Mouse (Mus musculus) thymus, postnatal 14 days (tissue): ENCODE results near the gene Nanos1.

ENCODE experiments used
- DNase-seq: peaks from one replicate; pipeline ENCODE4 v3.0.0; 2021

The Nanos1 gene

DNA sequence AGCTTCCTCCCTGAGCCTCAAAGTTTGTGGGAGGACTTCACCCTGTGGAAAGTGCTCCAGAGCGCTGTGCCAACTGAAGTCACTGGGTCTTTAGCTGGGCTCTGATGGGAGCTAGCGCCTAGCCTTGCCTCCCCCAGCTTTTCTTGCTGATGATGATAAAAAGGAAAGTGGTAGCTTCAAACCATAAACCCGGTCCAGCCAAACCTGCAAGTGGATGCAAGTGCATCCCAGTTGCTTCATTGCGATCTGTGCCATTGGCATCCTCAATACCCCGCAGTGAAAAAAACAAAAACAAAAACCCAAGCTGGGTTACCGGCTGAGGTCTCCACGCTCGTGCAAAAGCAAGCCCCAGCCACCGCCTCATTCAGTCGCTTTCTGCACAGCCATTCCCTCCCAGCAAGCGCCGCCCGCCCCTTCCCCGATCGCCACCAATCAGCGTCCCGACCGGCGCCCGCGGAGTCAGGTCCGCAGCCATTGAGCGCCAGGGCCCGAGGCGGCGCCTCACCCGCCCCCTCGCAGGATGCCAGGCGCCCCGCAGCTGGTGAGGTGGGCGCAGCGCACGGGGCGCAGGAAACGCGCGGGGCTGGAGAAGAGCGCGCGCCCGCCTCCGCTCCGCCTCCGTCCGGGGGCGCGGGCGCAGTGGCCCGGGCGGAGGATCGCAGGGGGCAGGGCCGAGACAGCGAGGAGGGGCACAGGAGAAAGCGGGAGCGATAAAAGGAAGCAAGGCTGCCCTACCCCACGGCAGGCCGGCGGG lies at the start of gene Nanos1:
Gene Nanos1, plus strand, starts transcription at position 550 of the 754 bp plus-strand sequence.
- peak; percentile 96 for DNase-seq

GRCm38 (mm10) chr19:60709193-60709900 lies 46.4 kb upstream of the Nanos1 start:
- DNase-seq = no peak

DNA sequence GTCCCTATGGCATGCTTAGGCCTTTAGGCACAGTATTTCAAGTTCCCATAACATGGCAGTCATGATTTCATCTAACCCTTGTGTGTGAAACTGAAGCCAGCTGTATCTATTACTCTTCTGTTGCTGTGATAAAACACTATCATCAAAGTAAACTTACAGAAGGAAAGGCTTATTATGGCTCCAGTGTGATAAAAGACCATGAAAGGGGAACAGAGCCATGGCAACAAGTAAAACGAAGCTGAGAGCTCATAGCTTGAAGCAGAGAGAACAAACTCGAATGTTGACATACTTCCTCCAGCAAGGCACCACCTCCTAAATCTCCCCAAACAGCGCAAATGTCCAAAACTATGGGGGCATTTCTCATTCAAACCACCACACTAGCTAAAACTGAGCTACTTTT lies 45.6 kb upstream of the Nanos1 start:
- no peak for DNase-seq

GRCm38 (mm10) chr19:60712577-60712976 lies 43.2 kb upstream of the Nanos1 start:
- DNase-seq = no peak

DNA sequence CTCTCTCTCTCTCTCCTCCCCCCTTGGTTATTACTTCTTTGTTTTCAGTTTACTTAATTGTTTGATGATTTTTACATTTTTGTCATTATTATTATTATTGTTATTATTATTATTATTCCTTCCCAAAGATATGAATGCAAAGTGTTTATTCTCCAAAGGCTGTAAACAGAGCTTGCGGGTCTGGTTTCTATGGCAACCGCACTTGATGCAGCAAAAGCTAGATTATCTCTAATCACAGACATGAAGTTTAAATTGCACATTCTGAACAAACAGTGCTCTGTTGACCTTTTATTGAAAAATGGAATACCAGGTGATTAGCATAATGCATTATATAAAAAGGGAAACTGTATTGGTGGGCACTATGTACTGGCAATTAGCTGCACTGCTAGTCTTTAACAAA lies 39.4 kb upstream of the Nanos1 start:
- no peak for DNase-seq

DNA sequence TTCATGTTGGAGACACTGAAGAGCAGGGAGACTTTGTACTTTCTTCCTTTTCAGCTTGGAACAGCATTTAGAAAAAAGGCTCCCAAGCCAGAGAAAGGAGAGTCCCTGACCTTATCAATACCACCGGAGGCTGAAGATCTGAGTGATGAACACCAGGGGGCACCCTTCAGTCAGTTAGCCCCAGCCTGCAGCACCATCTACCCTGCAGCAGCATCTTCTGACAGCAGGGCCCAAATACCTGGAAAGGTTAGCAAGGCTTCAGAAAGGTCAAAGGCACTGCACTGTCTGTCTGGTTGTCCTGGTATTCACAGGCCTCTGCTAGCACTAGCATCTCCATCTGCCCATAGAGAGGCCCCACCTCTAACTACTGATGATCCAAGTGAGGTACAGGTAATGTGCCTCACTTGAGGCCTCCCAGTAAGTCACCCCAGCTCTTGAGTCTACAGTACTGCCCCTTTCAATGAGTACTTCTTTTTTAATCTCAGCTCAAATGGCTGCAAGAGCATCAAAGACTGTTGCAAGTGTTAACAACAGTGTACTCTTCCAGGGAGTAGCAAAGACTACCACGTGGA lies 25.4 kb upstream of the Nanos1 start:
- peak; percentile 63 for DNase-seq

GRCm38 (mm10) chr19:60731299-60731698 lies 24.5 kb upstream of the Nanos1 start:
- no peak for DNase-seq

GRCm38 (mm10) chr19:60731966-60732365 lies 23.8 kb upstream of the Nanos1 start:
- no peak for DNase-seq

- DNase-seq = no peak
These were observed 15.2 kb upstream of the Nanos1 start for GRCm38 (mm10) chr19:60740560-60740959.

GRCm38 (mm10) chr19:60743767-60744547 lies 11.8 kb upstream of the Nanos1 start:
- DNase-seq = no peak

DNA sequence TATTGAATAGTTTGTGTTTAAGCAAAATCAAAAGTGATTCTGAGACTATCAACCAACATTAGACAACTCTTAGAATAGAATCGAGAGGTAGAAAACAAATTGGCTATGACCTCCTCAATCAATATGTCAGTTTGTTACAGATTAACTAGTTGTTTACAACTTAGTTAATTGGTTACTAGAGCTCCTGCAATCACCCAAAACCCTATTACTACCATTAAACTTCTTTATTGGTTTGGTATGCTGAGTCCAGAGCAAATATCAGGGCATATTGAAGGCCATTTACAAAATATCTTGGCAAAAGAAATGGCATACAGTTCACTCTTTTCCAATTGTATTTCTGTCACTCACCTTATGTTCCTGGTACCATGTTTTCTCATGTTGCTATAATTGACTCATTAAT lies 8.0 kb upstream of the Nanos1 start:
- DNase-seq = no peak

DNA sequence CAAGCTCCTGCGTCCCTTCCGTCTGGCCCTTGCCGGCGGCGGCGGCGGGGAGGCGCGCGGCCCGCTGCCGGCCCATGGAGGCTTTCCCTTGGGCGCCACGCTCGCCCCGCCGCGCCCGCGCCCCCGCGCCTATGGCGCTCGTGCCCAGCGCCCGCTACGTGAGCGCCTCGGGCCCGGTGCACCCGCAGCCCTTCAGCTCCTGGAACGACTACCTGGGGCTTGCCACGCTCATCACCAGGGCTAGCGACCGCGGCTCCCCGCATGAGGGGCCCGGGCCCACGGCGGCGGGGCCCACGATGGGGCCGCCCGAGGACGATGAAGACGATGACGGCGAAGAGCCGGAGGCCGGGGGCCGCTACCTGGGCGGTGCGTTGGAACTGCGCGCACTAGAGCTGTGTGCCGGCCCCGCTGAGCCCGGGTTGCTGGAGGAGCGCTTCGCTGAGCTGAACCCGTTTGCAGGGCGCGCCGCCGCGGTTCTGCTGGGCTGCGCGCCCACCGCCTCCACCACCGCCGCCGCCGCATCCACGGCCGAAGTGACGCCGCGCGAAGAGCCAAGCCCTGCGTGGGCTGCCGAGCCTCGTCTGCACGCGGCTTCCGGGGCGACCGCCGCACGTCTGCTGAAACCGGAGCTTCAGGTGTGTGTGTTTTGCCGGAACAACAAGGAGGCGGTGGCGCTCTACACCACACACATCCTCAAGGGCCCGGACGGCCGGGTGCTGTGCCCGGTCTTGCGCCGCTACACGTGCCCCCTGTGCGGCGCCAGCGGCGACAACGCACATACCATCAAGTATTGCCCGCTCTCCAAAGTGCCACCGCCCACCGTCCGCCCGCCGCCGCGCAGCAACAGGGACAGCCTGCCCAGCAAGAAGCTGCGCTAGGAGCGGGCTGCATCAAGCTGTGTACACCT lies 658 bp downstream of the Nanos1 start:
- peak; percentile 78 for DNase-seq

DNA sequence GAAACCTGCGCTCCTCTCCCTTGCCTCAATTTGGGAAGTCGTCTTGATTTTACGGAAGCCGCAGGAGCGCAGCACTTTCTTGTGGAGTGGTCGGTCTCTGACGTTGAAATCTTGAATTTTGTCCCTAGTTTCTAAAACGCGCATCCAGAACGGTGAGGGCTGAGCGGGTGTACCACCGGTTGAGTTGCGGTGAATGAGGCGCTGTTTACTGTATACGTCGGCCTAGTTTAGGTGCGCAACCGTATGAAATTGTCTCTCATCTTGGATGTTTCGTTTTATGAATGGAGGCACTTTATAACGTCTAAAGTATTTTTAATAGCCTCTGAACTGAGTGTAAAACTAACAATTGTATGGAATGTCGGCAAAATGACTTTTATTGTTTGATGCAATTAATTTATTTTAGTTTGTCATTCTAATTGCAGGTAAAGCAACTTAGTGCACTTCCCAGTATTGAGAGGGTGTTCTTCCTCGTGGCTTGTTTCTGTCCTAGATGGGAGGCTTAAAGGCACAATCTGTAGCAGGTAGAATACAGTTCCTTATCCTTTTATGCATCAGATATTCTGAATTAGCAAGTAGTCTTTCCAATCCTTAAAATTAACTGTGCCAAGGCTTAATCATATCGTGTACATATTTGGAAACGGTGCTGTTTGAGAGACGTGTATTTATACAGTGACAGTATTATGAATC lies 1.5 kb downstream of the Nanos1 start:
- DNase-seq = no peak

GRCm38 (mm10) chr19:60758896-60759835 lies 3.4 kb downstream of the Nanos1 start:
- DNase-seq = no peak

DNA sequence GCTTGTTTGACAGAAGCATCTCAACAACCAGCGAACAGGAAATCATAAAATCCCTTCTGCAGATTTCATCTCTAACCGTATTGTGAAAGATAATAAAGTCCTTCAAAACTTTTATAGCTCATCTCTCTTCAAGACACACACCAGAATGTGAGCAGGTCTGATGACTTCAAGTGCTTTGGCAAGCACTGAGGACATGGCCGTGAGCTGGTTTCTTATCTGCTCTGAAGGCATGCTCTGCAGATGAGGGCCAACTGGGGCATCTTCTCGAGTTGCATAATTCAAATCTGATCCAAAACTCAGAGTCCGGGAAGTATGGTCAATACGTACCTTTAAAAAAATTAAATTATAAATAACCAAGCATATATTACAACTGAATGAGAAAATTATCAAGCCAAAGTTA lies 17.6 kb downstream of the Nanos1 start:
- no peak for DNase-seq

GRCm38 (mm10) chr19:60782034-60782433 lies 26.2 kb downstream of the Nanos1 start:
- DNase-seq = no peak

DNA sequence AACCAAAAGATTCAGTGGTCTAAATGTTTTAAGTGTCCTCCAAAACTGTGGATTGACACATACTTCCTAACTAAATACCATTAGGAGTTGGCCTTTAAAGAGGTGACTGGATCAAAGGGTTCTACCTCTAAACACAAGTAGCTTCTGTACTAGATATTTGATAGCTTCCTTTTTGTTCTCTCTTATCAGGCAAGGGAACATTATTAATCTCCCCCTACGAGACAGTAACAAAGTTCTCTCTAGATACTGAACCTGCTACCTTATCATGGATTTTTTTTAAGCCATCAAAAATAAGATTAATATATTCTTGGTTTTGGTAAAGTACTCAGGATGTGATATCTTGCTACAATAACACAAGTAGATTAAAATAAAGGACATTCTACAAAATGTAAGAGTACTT lies 28.9 kb downstream of the Nanos1 start:
- DNase-seq = no peak

DNA sequence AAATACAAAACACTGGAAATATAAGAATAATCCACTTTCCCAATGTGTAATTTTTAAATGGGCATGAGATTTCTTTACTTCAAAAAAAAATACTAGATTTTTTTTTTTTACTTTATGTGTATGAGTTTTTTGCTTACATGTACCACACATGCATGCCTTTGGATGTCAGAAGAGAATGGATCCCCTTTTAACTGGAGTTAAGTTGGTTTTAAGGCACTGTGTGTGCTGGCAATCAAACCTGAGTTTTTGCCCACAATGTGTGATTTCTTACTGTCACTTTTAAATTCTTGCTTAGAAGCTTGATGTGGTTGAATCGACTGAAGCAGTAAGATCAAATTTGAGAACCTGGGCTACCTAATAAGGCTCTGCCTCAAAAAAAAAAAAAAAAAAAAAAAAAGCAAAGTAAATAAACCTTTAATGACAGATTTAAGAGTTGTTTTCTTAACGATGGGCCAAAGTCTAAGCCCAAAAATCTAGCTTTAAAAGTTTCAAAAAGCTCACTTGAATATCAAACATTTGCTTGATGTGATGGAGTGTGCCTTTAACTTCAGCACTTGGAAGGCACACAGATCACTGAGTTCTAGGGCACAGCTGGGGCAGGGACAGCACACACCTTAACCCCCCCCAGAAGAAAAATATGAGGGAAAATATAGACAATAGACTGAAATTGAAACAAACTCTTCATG lies 31.8 kb downstream of the Nanos1 start:
- no peak for DNase-seq

DNA sequence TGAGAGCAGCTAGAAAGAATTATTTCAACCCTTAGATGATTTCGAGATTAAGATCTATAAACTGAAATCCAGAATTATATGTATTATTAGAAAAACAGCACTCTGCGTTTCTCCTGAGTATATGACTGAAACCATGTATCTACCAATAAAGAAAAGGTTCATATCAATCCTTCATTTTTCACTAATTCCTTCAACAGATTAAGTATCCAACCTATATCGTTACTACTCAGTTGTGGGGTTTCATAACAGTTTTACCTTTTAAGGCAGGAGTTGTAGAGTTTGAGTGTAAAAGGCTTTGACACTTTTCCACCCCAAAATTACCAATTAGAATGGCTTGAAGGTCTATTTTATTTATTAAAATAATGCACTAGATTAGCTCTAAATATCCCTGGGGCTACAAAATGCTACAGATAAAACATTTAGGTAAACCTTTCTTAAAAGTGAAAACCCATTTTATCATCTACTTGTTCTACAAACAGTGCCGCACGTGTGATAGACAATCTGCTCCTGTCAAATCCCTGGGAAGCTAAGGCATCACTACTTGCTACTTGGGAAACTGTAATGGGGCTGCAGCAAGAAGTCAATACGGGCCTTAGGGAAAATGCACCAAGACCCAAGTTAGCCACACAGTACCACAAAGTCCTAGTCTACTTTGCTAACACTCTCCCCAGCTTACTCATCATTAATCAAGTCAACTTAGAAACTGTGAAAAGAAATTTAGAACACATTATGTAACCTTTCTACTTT lies 32.6 kb downstream of the Nanos1 start:
- DNase-seq = no peak
